Mouse (Mus musculus): ENCODE data around the gene Akna. TPM values are rescaled to one million over a fixed set of nuclear protein-coding genes. Genes with fewer than 3 reads are reported as not detected.
A peak's percentile ranks its signal among the peaks of the same experiment; 100 is the strongest.

Akna gene
- polyA plus RNA-seq, 1 experiment, result 5.6 TPM

- Histone ChIP-seq H3K4me2 (ENCODE audit: low read depth) (no peak within 1 kb of the TSS), H3K79me2 (ENCODE audit: control insufficient read depth, insufficient read depth) (no peaks in the 10 kb centered on the region), H3K27me3 (ENCODE audit: control insufficient read depth, insufficient read depth, insufficient read length) (no peaks in the 10 kb centered on the region), H3K36me3 (ENCODE audit: control insufficient read depth, insufficient read depth) (peaks cover 1% of the 10 kb centered on the region), H3K4me3 (no peak within 1 kb of the TSS), H3ac (ENCODE audit: control insufficient read depth, insufficient read length) (no peak within 1 kb of the TSS)
- no peak for TF ChIP-seq CEBPB (IDR thresholded peaks at IDR 0.05; ENCODE audit: insufficient read depth, poor library complexity, severe bottlenecking)
- TF ChIP-seq SRF (IDR thresholded peaks at IDR 0.05; ENCODE audit: control insufficient read depth, insufficient read length, low read depth), result no peak
- TF ChIP-seq USF1 (IDR thresholded peaks at IDR 0.05; ENCODE audit: low read depth), result no peak
- no peak for TF ChIP-seq E2F4 (IDR thresholded peaks at IDR 0.05; ENCODE audit: insufficient read depth)
- TF ChIP-seq MYOD1 (IDR thresholded peaks at IDR 0.05; ENCODE audit: control insufficient read depth in 1 of 3, insufficient read length in 2 of 3, low read depth in 2 of 3), result no peak
- no peak for TF ChIP-seq POLR2A (IDR thresholded peaks at IDR 0.05; ENCODE audit: insufficient read length, low read depth)
- TF ChIP-seq MYOG (IDR thresholded peaks at IDR 0.05; ENCODE audit: control insufficient read depth in 1 of 3, insufficient read depth in 1 of 3, insufficient read length in 2 of 3, low read depth in 2 of 3), result no peak
- no peak for TF ChIP-seq MAX (IDR thresholded peaks at IDR 0.05; ENCODE audit: low read depth)
- TF ChIP-seq POLR2AphosphoS2 (IDR thresholded peaks at IDR 0.05; ENCODE audit: insufficient read length, low read depth), result no peak
- TF ChIP-seq REST (IDR thresholded peaks at IDR 0.05; ENCODE audit: insufficient read depth, insufficient read length), result no peak
- TF ChIP-seq TCF3 (IDR thresholded peaks at IDR 0.05; ENCODE audit: insufficient read length, low read depth), result no peak
- no peak for TF ChIP-seq TCF12 (IDR thresholded peaks at IDR 0.05; ENCODE audit: insufficient read depth, poor library complexity, severe bottlenecking)
These were observed 41.0 kb downstream of the Akna start, which contains the start of gene Orm2 for GRCm38 (mm10) chr4:63362150-63362549. Gene Orm2, plus strand, starts transcription at chr4:63362449.

GRCm38 (mm10) chr4:63359861-63360260 lies 43.3 kb downstream of the Akna start:
- H3K4me2 ChIP-seq (ENCODE audit: low read depth), result no peak overlapping the region
- TF ChIP-seq TCF12 (IDR thresholded peaks at IDR 0.05; ENCODE audit: insufficient read depth, poor library complexity, severe bottlenecking) (no peak), MYOG (IDR thresholded peaks at IDR 0.05; ENCODE audit: control insufficient read depth in 1 of 3, insufficient read depth in 1 of 3, insufficient read length in 2 of 3, low read depth in 2 of 3) (no peak), CEBPB (IDR thresholded peaks at IDR 0.05; ENCODE audit: insufficient read depth, poor library complexity, severe bottlenecking) (peak; percentile 33; the same call in 1 of the 2 replicates), REST (IDR thresholded peaks at IDR 0.05; ENCODE audit: insufficient read depth, insufficient read length) (no peak)
- no peak overlapping the region for H3K4me3 ChIP-seq
- no peaks in the 10 kb centered on the region for H3K27me3 ChIP-seq (ENCODE audit: control insufficient read depth, insufficient read depth, insufficient read length)
- H3K79me2 ChIP-seq (ENCODE audit: control insufficient read depth, insufficient read depth), result no peaks in the 10 kb centered on the region
- no peak overlapping the region for H3ac ChIP-seq (ENCODE audit: control insufficient read depth, insufficient read length)
- no peaks in the 10 kb centered on the region for H3K36me3 ChIP-seq (ENCODE audit: control insufficient read depth, insufficient read depth)

- Histone ChIP-seq H3K4me3 (no peak overlapping the region), H3K36me3 (ENCODE audit: control insufficient read depth, insufficient read depth) (no peaks in the 10 kb centered on the region), H3K4me2 (ENCODE audit: low read depth) (no peak overlapping the region), H3K27me3 (ENCODE audit: control insufficient read depth, insufficient read depth, insufficient read length) (no peaks in the 10 kb centered on the region), H3K79me2 (ENCODE audit: control insufficient read depth, insufficient read depth) (no peaks in the 10 kb centered on the region), H3ac (ENCODE audit: control insufficient read depth, insufficient read length) (no peak overlapping the region)
- TF ChIP-seq MYOG (IDR thresholded peaks at IDR 0.05; ENCODE audit: control insufficient read depth in 1 of 3, insufficient read depth in 1 of 3, insufficient read length in 2 of 3, low read depth in 2 of 3) (no peak), CEBPB (IDR thresholded peaks at IDR 0.05; ENCODE audit: insufficient read depth, poor library complexity, severe bottlenecking) (no peak), TCF3 (IDR thresholded peaks at IDR 0.05; ENCODE audit: insufficient read length, low read depth) (no peak), MYOD1 (IDR thresholded peaks at IDR 0.05; ENCODE audit: control insufficient read depth in 1 of 3, insufficient read length in 2 of 3, low read depth in 2 of 3) (no peak), POLR2A (IDR thresholded peaks at IDR 0.05; ENCODE audit: insufficient read length, low read depth) (no peak), POLR2AphosphoS2 (IDR thresholded peaks at IDR 0.05; ENCODE audit: insufficient read length, low read depth) (no peak), SRF (IDR thresholded peaks at IDR 0.05; ENCODE audit: control insufficient read depth, insufficient read length, low read depth) (no peak), TCF12 (IDR thresholded peaks at IDR 0.05; ENCODE audit: insufficient read depth, poor library complexity, severe bottlenecking) (no peak), USF1 (IDR thresholded peaks at IDR 0.05; ENCODE audit: low read depth) (no peak), E2F4 (IDR thresholded peaks at IDR 0.05; ENCODE audit: insufficient read depth) (no peak), REST (IDR thresholded peaks at IDR 0.05; ENCODE audit: insufficient read depth, insufficient read length) (no peak), MAX (IDR thresholded peaks at IDR 0.05; ENCODE audit: low read depth) (no peak)
These were observed 46.1 kb downstream of the Akna start for GRCm38 (mm10) chr4:63356981-63357570.

- Histone ChIP-seq H3K4me2 (ENCODE audit: low read depth) (peak within 1 kb of the TSS; percentile 13), H3K27me3 (ENCODE audit: control insufficient read depth, insufficient read depth, insufficient read length) (no peaks in the 10 kb centered on the region), H3ac (ENCODE audit: control insufficient read depth, insufficient read length) (no peak within 1 kb of the TSS), H3K36me3 (ENCODE audit: control insufficient read depth, insufficient read depth) (no peaks in the 10 kb centered on the region), H3K79me2 (ENCODE audit: control insufficient read depth, insufficient read depth) (no peaks in the 10 kb centered on the region), H3K4me3 (no peak within 1 kb of the TSS)
- TF ChIP-seq SRF (IDR thresholded peaks at IDR 0.05; ENCODE audit: control insufficient read depth, insufficient read length, low read depth) (no peak), TCF3 (IDR thresholded peaks at IDR 0.05; ENCODE audit: insufficient read length, low read depth) (no peak), TCF12 (IDR thresholded peaks at IDR 0.05; ENCODE audit: insufficient read depth, poor library complexity, severe bottlenecking) (no peak), POLR2A (IDR thresholded peaks at IDR 0.05; ENCODE audit: insufficient read length, low read depth) (no peak), MYOG (IDR thresholded peaks at IDR 0.05; ENCODE audit: control insufficient read depth in 1 of 3, insufficient read depth in 1 of 3, insufficient read length in 2 of 3, low read depth in 2 of 3) (no peak), E2F4 (IDR thresholded peaks at IDR 0.05; ENCODE audit: insufficient read depth) (no peak), REST (IDR thresholded peaks at IDR 0.05; ENCODE audit: insufficient read depth, insufficient read length) (no peak), MAX (IDR thresholded peaks at IDR 0.05; ENCODE audit: low read depth) (no peak), CEBPB (IDR thresholded peaks at IDR 0.05; ENCODE audit: insufficient read depth, poor library complexity, severe bottlenecking) (no peak), USF1 (IDR thresholded peaks at IDR 0.05; ENCODE audit: low read depth) (no peak), MYOD1 (IDR thresholded peaks at IDR 0.05; ENCODE audit: control insufficient read depth in 1 of 3, insufficient read length in 2 of 3, low read depth in 2 of 3) (no peak)
These were observed 47.1 kb downstream of the Akna start, which contains the start of gene Orm3 for GRCm38 (mm10) chr4:63355877-63356665. Gene Orm3, plus strand, starts transcription at chr4:63356162.
